Mouse (Mus musculus) adipose tissue, adult 10 weeks (tissue): ENCODE results near the gene Hist1h2ae. TPM values are rescaled to one million over a fixed set of nuclear protein-coding genes. Genes with fewer than 3 reads are reported as not detected.

Experiments used
- polyA plus RNA-seq: library from polyadenylated mRNA; stranded (reverse); fragments of 350-450 nt; fragmentation: Illumina TruSeq; extraction: RNeasy Lipid Tissue Mini Kit (QIAGEN cat#74804); gene quantifications from one replicate; pipeline ENCODE4 v1.2.3, GENCODE M21; 2014; ENCODE audit warnings: low read depth, low replicate concordance

Hist1h2ae gene
- polyA plus RNA-seq: not detected

GRCm38 (mm10) chr13:23571022-23571503 lies at the start of gene Hist1h2ae, which contains the start of gene Hist1h2bg:
Gene Hist1h2ae, minus strand, starts transcription at chr13:23571220.
Gene Hist1h2bg, plus strand, starts transcription at chr13:23571396.

GRCm38 (mm10) chr13:23581408-23582218 lies 10.6 kb upstream of the Hist1h2ae start, which contains the start of gene Hist1h4d:
Gene Hist1h4d, plus strand, starts transcription at chr13:23581598.

GRCm38 (mm10) chr13:23575271-23575851 lies 4.3 kb upstream of the Hist1h2ae start, which contains the start of gene Hist1h3d:
Gene Hist1h3d, plus strand, starts transcription at chr13:23575763.

GRCm38 (mm10) chr13:23573898-23574524 lies 3.0 kb upstream of the Hist1h2ae start, which contains the start of the genes Hist1h2bf and Hist1h2ad:
Gene Hist1h2bf, minus strand, starts transcription at chr13:23574196.
Gene Hist1h2ad, plus strand, starts transcription at chr13:23574381.

GRCm38 (mm10) chr13:23561883-23562659 lies 8.9 kb downstream of the Hist1h2ae start, which contains the start of gene Hist1h3e:
Gene Hist1h3e, minus strand, starts transcription at chr13:23562369.

GRCm38 (mm10) chr13:23552962-23553361 lies 18.1 kb downstream of the Hist1h2ae start, which contains the start of gene Hist1h1d:
Gene Hist1h1d, plus strand, starts transcription at chr13:23553262.

GRCm38 (mm10) chr13:23551146-23551834 lies 19.7 kb downstream of the Hist1h2ae start, which contains the start of gene Hist1h4f:
Gene Hist1h4f, minus strand, starts transcription at chr13:23551648.

GRCm38 (mm10) chr13:23543965-23544786 lies 26.8 kb downstream of the Hist1h2ae start, which contains the start of gene Hist1h3f:
Gene Hist1h3f, plus strand, starts transcription at chr13:23544052.

GRCm38 (mm10) chr13:23542999-23543607 lies 27.9 kb downstream of the Hist1h2ae start, which contains the start of gene Hist1h2bh:
Gene Hist1h2bh, minus strand, starts transcription at chr13:23543392.

GRCm38 (mm10) chr13:23535137-23536075 lies 35.6 kb downstream of the Hist1h2ae start, which contains the start of gene Hist1h3g:
Gene Hist1h3g, plus strand, starts transcription at chr13:23535422.

GRCm38 (mm10) chr13:23533560-23534367 lies 37.3 kb downstream of the Hist1h2ae start, which contains the start of gene Hist1h2af:
Gene Hist1h2af, plus strand, starts transcription at chr13:23533906.

GRCm38 (mm10) chr13:23530901-23531875 lies 39.8 kb downstream of the Hist1h2ae start, which contains the start of gene Hist1h4h:
Gene Hist1h4h, plus strand, starts transcription at chr13:23531050.

